Mouse (Mus musculus): Measurements from ENCODE around the gene Aim2. TPM values are rescaled to one million over a fixed set of nuclear protein-coding genes. Genes with fewer than 3 reads are reported as not detected.

The Aim2 gene
- polyA plus RNA-seq, 1 experiment from 2014 or later = 6.4 TPM

- no peak overlapping the region for H3K27ac ChIP-seq (replicated peaks)
- no peaks in the 10 kb centered on the region for H3K27me3 ChIP-seq
- ATAC-seq (ENCODE audit: low FRiP score, low read depth) = no peak
- no peak overlapping the region for H3K4me3 ChIP-seq
- no peaks in the 10 kb centered on the region for H3K9me3 ChIP-seq
- 40% methylated on average over 5 of the region's 5 CpGs for WGBS
- H3K9ac ChIP-seq (replicated peaks) = no peak overlapping the region
- H3K4me2 ChIP-seq (replicated peaks) = no peak overlapping the region
- peaks cover 14% of the 10 kb centered on the region; the same call in 1 of the 2 replicates for H3K36me3 ChIP-seq
- H3K4me1 ChIP-seq = peaks cover 28% of the 10 kb centered on the region
These were observed 1.5 kb upstream of the Aim2 start for GRCm38 (mm10) chr1:173349192-173349591.

- peak; percentile 92 for ATAC-seq (ENCODE audit: low FRiP score, low read depth)
- H3K4me1 ChIP-seq = peaks cover 26% of the 10 kb centered on the region
- H3K36me3 ChIP-seq = peaks cover 15% of the 10 kb centered on the region
- peak overlapping the region; percentile 62 for H3K4me2 ChIP-seq (replicated peaks)
- H3K27ac ChIP-seq (replicated peaks) = peak overlapping the region; percentile 46; the same call in 1 of the 2 replicates
- peak overlapping the region; percentile 53 for H3K9ac ChIP-seq (replicated peaks)
- no peaks in the 10 kb centered on the region for H3K9me3 ChIP-seq
- peak overlapping the region; percentile 44 for H3K4me3 ChIP-seq
- no peaks in the 10 kb centered on the region for H3K27me3 ChIP-seq
- WGBS = under 1% methylated on average over 6 of the region's 6 CpGs
These were observed 733 bp upstream of the Aim2 start for GRCm38 (mm10) chr1:173349946-173350345.

- Histone ChIP-seq H3K27me3 (no peaks in the 10 kb centered on the region), H3K9me3 (no peaks in the 10 kb centered on the region), H3K4me2 (replicated peaks) (no peak overlapping the region), H3K27ac (replicated peaks) (no peak overlapping the region; the same call in 1 of the 2 replicates), H3K4me1 (peaks cover 24% of the 10 kb centered on the region), H3K36me3 (peaks cover 8% of the 10 kb centered on the region; the same call in 1 of the 2 replicates), H3K4me3 (no peak overlapping the region), H3K9ac (replicated peaks) (no peak overlapping the region)
- WGBS = 87% methylated on average over 7 of the region's 7 CpGs
- ATAC-seq (ENCODE audit: low FRiP score, low read depth) = no peak
These were observed 4.6 kb downstream of the Aim2 start for GRCm38 (mm10) chr1:173355107-173355846.

- Histone ChIP-seq H3K36me3 (peaks cover 8% of the 10 kb centered on the region; the same call in 1 of the 2 replicates), H3K27me3 (no peaks in the 10 kb centered on the region), H3K9ac (replicated peaks) (no peak overlapping the region), H3K4me2 (replicated peaks) (no peak overlapping the region), H3K27ac (replicated peaks) (no peak overlapping the region), H3K4me3 (no peak overlapping the region), H3K9me3 (no peaks in the 10 kb centered on the region), H3K4me1 (peaks cover 13% of the 10 kb centered on the region)
- 84% methylated on average over 2 of the region's 2 CpGs for whole genome bisulfite sequencing
- no peak for ATAC-seq (ENCODE audit: low FRiP score, low read depth)
These were observed 6.0 kb downstream of the Aim2 start for GRCm38 (mm10) chr1:173356699-173357098.

GRCm38 (mm10) chr1:173357799-173358198 is 7.1 kb downstream of the Aim2 start:
- no peak overlapping the region for H3K27ac ChIP-seq (replicated peaks)
- no peaks in the 10 kb centered on the region for H3K9me3 ChIP-seq
- peaks cover 11% of the 10 kb centered on the region for H3K4me1 ChIP-seq
- ATAC-seq (ENCODE audit: low FRiP score, low read depth) = no peak
- WGBS = 55% methylated on average over 4 of the region's 4 CpGs
- H3K27me3 ChIP-seq = no peaks in the 10 kb centered on the region
- H3K4me2 ChIP-seq (replicated peaks) = no peak overlapping the region
- no peak overlapping the region for H3K4me3 ChIP-seq
- no peak overlapping the region for H3K9ac ChIP-seq (replicated peaks)
- peaks cover 8% of the 10 kb centered on the region; the same call in 1 of the 2 replicates for H3K36me3 ChIP-seq

- peaks cover 11% of the 10 kb centered on the region for H3K4me1 ChIP-seq
- no peaks in the 10 kb centered on the region for H3K9me3 ChIP-seq
- ATAC-seq (ENCODE audit: low FRiP score, low read depth) = no peak
- H3K4me3 ChIP-seq = no peak overlapping the region
- peaks cover 4% of the 10 kb centered on the region; the same call in 1 of the 2 replicates for H3K36me3 ChIP-seq
- no peaks in the 10 kb centered on the region for H3K27me3 ChIP-seq
- WGBS = 74% methylated on average over 4 of the region's 4 CpGs
- H3K27ac ChIP-seq (replicated peaks) = 0 out of 2 replicates have a peak overlapping the region, but pooled peaks have one; percentile 17
- H3K9ac ChIP-seq (replicated peaks) = no peak overlapping the region
- H3K4me2 ChIP-seq (replicated peaks) = no peak overlapping the region
These were observed 9.1 kb downstream of the Aim2 start for GRCm38 (mm10) chr1:173359590-173360290.

- no peak overlapping the region for H3K4me2 ChIP-seq (replicated peaks)
- no peak overlapping the region for H3K9ac ChIP-seq (replicated peaks)
- no peaks in the 10 kb centered on the region for H3K27me3 ChIP-seq
- 52% methylated on average over 6 of the region's 6 CpGs for WGBS
- ATAC-seq (ENCODE audit: low FRiP score, low read depth) = no peak
- H3K9me3 ChIP-seq = no peaks in the 10 kb centered on the region
- H3K27ac ChIP-seq (replicated peaks) = no peak overlapping the region
- H3K4me3 ChIP-seq = no peak overlapping the region
- H3K36me3 ChIP-seq = no peaks in the 10 kb centered on the region
- H3K4me1 ChIP-seq = peaks cover 20% of the 10 kb centered on the region
These were observed 11.0 kb downstream of the Aim2 start for GRCm38 (mm10) chr1:173361651-173362050.

- Histone ChIP-seq H3K27me3 (no peaks in the 10 kb centered on the region), H3K4me2 (replicated peaks) (no peak overlapping the region), H3K27ac (replicated peaks) (no peak overlapping the region), H3K4me3 (no peak overlapping the region), H3K9ac (replicated peaks) (no peak overlapping the region), H3K4me1 (peaks cover 23% of the 10 kb centered on the region), H3K9me3 (no peaks in the 10 kb centered on the region), H3K36me3 (no peaks in the 10 kb centered on the region)
- WGBS = 95% methylated on average over 2 of the region's 2 CpGs
- ATAC-seq (ENCODE audit: low FRiP score, low read depth) = no peak
These were observed 12.8 kb downstream of the Aim2 start for GRCm38 (mm10) chr1:173363436-173363835.

- no peak overlapping the region for H3K27ac ChIP-seq (replicated peaks)
- WGBS = 93% methylated on average over 4 of the region's 4 CpGs
- peaks cover 21% of the 10 kb centered on the region for H3K4me1 ChIP-seq
- no peak overlapping the region for H3K4me2 ChIP-seq (replicated peaks)
- H3K9me3 ChIP-seq = no peaks in the 10 kb centered on the region
- H3K9ac ChIP-seq (replicated peaks) = no peak overlapping the region
- ATAC-seq (ENCODE audit: low FRiP score, low read depth) = no peak
- no peaks in the 10 kb centered on the region for H3K36me3 ChIP-seq
- H3K27me3 ChIP-seq = no peaks in the 10 kb centered on the region
- no peak overlapping the region for H3K4me3 ChIP-seq
These were observed 13.6 kb downstream of the Aim2 start for GRCm38 (mm10) chr1:173364125-173364800.

GRCm38 (mm10) chr1:173365970-173366409 is 15.3 kb downstream of the Aim2 start:
- ATAC-seq (ENCODE audit: low FRiP score, low read depth) = peak; percentile 23
- no peak overlapping the region for H3K27ac ChIP-seq (replicated peaks)

GRCm38 (mm10) chr1:173366701-173367355 is 16.1 kb downstream of the Aim2 start:
- no peaks in the 10 kb centered on the region for H3K9me3 ChIP-seq
- no peaks in the 10 kb centered on the region for H3K36me3 ChIP-seq
- WGBS = under 1% methylated on average over 31 of the region's 31 CpGs
- peaks cover 26% of the 10 kb centered on the region for H3K4me1 ChIP-seq
- peak overlapping the region; percentile 96 for H3K9ac ChIP-seq (replicated peaks)
- H3K27me3 ChIP-seq = no peaks in the 10 kb centered on the region
- peak overlapping the region; percentile 90 for H3K4me3 ChIP-seq
- peak overlapping the region; percentile 89 for H3K27ac ChIP-seq (replicated peaks)
- peak overlapping the region; percentile 71 for H3K4me2 ChIP-seq (replicated peaks)
- ATAC-seq (ENCODE audit: low FRiP score, low read depth) = peak; percentile 66

More at GRCm38 (mm10) chr1:173365970-173366409, 15.3 kb downstream of the Aim2 start:
- H3K36me3 ChIP-seq = no peaks in the 10 kb centered on the region
- WGBS = 3% methylated on average over 11 of the region's 13 CpGs
- peak overlapping the region; percentile 96 for H3K9ac ChIP-seq (replicated peaks)
- no peaks in the 10 kb centered on the region for H3K27me3 ChIP-seq
- peaks cover 26% of the 10 kb centered on the region for H3K4me1 ChIP-seq
- H3K4me3 ChIP-seq = peak overlapping the region; percentile 90
- no peaks in the 10 kb centered on the region for H3K9me3 ChIP-seq
- peak overlapping the region; percentile 71 for H3K4me2 ChIP-seq (replicated peaks)

Data from midbrain, embryonic 12.5 days (tissue).